Mouse (Mus musculus): ENCODE results near the gene Id2.

- TF ChIP-seq CTCF (IDR thresholded peaks at IDR 0.05), result no peak
- no peak for TF ChIP-seq EP300 (IDR thresholded peaks at IDR 0.05)
Measured at GRCm38 (mm10) chr12:25114426-25114825, 17.5 kb upstream of the Id2 start.
